Mouse (Mus musculus): ENCODE results near the gene Hist2h4. TPM values are rescaled to one million over a fixed set of nuclear protein-coding genes. Genes with fewer than 3 reads are reported as not detected.
"Not testable (repeated sequence)": the region's sequence is repeated elsewhere in the genome, so short reads cannot be mapped to it uniquely, and the experiment has no call there.

Gene Hist2h4
- total and polyA plus RNA-seq, 2 experiments from 2014 or later, result 5.1 to 60.5 TPM

DNA sequence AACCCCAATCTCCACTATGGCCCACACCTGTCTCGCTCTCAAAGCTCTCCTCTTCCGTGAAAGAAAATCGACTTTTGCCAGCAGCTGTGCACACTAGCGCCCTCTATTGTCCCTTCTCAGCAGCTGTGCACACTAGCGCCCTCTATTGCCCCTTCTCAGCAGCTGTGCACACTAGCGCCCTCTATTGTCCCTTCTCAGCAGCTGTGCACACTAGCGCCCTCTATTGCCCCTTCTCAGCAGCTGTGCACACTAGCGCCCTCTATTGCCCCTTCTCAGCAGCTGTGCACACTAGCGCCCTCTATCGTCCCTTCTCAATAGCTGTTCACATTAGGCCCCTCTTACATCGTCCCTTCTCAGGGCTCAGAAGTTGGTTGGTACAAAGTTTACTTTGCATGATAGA is 24.2 kb upstream of the Hist2h4 start:
- not testable (repeated sequence) for DNase-seq; ATAC-seq; H3K27me3 ChIP-seq (ENCODE audit: insufficient read depth, low read length); H3K36me3 ChIP-seq (ENCODE audit: insufficient read depth); H3K4me1 ChIP-seq (ENCODE audit: insufficient read depth); H3K4me3 ChIP-seq (ENCODE audit: low read depth, low read length); H3K27ac ChIP-seq (ENCODE audit: low read depth, low read length); H3K9ac ChIP-seq; H3K4me2 ChIP-seq (ENCODE audit: low read depth); H3K9me3 ChIP-seq (ENCODE audit: low read length)
- TF ChIP-seq CTCF (IDR thresholded peaks at IDR 0.05; ENCODE audit: low read depth), result peak; percentile 87
- 91% methylated on average over 11 of the region's 11 CpGs for WGBS

GRCm38 (mm10) chr3:96284457-96284856 is 21.3 kb upstream of the Hist2h4 start:
- ATAC-seq (peak; percentile 55), DNase-seq (peak; percentile 76)
- no peaks in the 10 kb centered on the region for H3K9me3 ChIP-seq (ENCODE audit: low read length)
- no peak overlapping the region for H3K9ac ChIP-seq
- WGBS, result 30% methylated on average over 4 of the region's 4 CpGs
- no peaks in the 10 kb centered on the region for H3K4me1 ChIP-seq (ENCODE audit: insufficient read depth)
- no peak overlapping the region for H3K4me3 ChIP-seq (ENCODE audit: low read depth, low read length)
- peaks cover 2% of the 10 kb centered on the region; the same call in 1 of the 2 replicates for H3K27me3 ChIP-seq (ENCODE audit: insufficient read depth, low read length)
- no peak overlapping the region for H3K27ac ChIP-seq (ENCODE audit: low read depth, low read length)
- H3K4me2 ChIP-seq (ENCODE audit: low read depth), result no peak overlapping the region
- H3K36me3 ChIP-seq (ENCODE audit: insufficient read depth), result no peaks in the 10 kb centered on the region
- TF ChIP-seq CTCF (IDR thresholded peaks at IDR 0.05; ENCODE audit: low read depth), result peak; percentile 71

DNA sequence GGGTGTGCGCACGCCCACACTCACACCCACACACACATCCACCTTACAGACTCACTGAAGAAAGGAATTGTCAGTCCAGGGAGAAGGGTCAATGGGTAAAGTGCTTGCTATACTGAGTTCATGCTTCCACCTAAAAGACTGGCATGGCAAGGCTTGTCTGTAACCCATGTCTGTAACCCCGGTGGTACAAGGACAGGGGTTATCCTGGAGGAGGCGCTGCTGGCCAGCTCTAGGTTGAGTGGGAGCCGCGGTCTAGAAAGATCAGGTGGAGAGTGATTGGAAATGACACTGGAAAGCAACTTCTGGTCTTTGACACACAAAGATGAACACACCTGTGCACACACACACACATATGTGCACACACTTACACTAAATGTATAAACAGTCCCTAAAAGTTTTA is 17.5 kb upstream of the Hist2h4 start:
- 52% methylated on average over 6 of the region's 6 CpGs for WGBS

GRCm38 (mm10) chr3:96277800-96278624 is 14.9 kb upstream of the Hist2h4 start:
- ATAC-seq (peak; percentile 99), DNase-seq (peak; percentile 97)
- peak overlapping the region; percentile 60 for H3K9ac ChIP-seq
- WGBS, result under 1% methylated on average over 49 of the region's 49 CpGs
- H3K27ac ChIP-seq (ENCODE audit: low read depth, low read length), result peak overlapping the region; percentile 84
- no peaks in the 10 kb centered on the region for H3K27me3 ChIP-seq (ENCODE audit: insufficient read depth, low read length)
- peak overlapping the region; percentile 50 for H3K4me3 ChIP-seq (ENCODE audit: low read depth, low read length)
- no peaks in the 10 kb centered on the region for H3K9me3 ChIP-seq (ENCODE audit: low read length)
- peak; percentile 82 for TF ChIP-seq CTCF (IDR thresholded peaks at IDR 0.05; ENCODE audit: low read depth)
- H3K4me2 ChIP-seq (ENCODE audit: low read depth), result peak overlapping the region; percentile 71
- H3K36me3 ChIP-seq (ENCODE audit: insufficient read depth), result no peaks in the 10 kb centered on the region
- no peaks in the 10 kb centered on the region for H3K4me1 ChIP-seq (ENCODE audit: insufficient read depth)

More for the DNA sequence above, 17.5 kb upstream of the Hist2h4 start:
- H3K4me1 ChIP-seq (ENCODE audit: insufficient read depth), result no peaks in the 10 kb centered on the region
- no peaks in the 10 kb centered on the region for H3K36me3 ChIP-seq (ENCODE audit: insufficient read depth)
- DNase-seq (no peak), ATAC-seq (no peak)
- no peak overlapping the region for H3K4me3 ChIP-seq (ENCODE audit: low read depth, low read length)
- no peak for TF ChIP-seq CTCF (IDR thresholded peaks at IDR 0.05; ENCODE audit: low read depth)
- H3K9ac ChIP-seq, result no peak overlapping the region
- no peak overlapping the region for H3K4me2 ChIP-seq (ENCODE audit: low read depth)
- H3K27ac ChIP-seq (ENCODE audit: low read depth, low read length), result no peak overlapping the region
- H3K27me3 ChIP-seq (ENCODE audit: insufficient read depth, low read length), result no peaks in the 10 kb centered on the region; the same call in 1 of the 2 replicates
- no peaks in the 10 kb centered on the region for H3K9me3 ChIP-seq (ENCODE audit: low read length)

DNA sequence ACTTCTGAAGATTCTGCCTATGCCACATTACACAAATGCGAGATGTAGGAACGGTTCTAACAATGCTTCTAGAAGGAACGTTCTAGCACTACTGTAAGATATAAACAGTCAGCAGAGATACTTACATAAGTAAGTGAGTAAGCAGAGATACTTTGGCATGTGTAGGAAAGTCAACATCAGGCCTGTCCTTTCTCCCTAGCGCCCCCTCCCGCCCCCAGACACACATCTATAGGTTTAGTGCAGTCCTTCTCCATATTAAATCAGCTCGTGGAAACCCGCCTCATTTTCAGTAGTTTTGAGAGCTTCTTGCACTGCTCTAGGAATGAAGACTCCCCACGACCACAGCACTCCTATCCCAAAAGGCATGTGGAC is 14.3 kb upstream of the Hist2h4 start:
- Histone ChIP-seq H3K9me3 (ENCODE audit: low read length) (no peaks in the 10 kb centered on the region), H3K9ac (peak overlapping the region; percentile 39; the same call in 1 of the 2 replicates), H3K4me2 (ENCODE audit: low read depth) (peak overlapping the region; percentile 71), H3K4me1 (ENCODE audit: insufficient read depth) (no peaks in the 10 kb centered on the region), H3K27me3 (ENCODE audit: insufficient read depth, low read length) (no peaks in the 10 kb centered on the region), H3K27ac (ENCODE audit: low read depth, low read length) (peak overlapping the region; percentile 45; the same call in 1 of the 2 replicates), H3K36me3 (ENCODE audit: insufficient read depth) (no peaks in the 10 kb centered on the region), H3K4me3 (ENCODE audit: low read depth, low read length) (peak overlapping the region; percentile 50)
- 12% methylated on average over 8 of the region's 8 CpGs for WGBS
- no peak; the same call in 1 of the 2 replicates for ATAC-seq
- no peak for DNase-seq
- no peak for TF ChIP-seq CTCF (IDR thresholded peaks at IDR 0.05; ENCODE audit: low read depth)

- ATAC-seq (no peak), DNase-seq (no peak)
- Histone ChIP-seq H3K4me3 (ENCODE audit: low read depth, low read length) (no peak overlapping the region), H3K27ac (ENCODE audit: low read depth, low read length) (no peak overlapping the region), H3K9ac (no peak overlapping the region), H3K4me1 (ENCODE audit: insufficient read depth) (no peaks in the 10 kb centered on the region), H3K27me3 (ENCODE audit: insufficient read depth, low read length) (no peaks in the 10 kb centered on the region), H3K4me2 (ENCODE audit: low read depth) (no peak overlapping the region), H3K9me3 (ENCODE audit: low read length) (no peaks in the 10 kb centered on the region), H3K36me3 (ENCODE audit: insufficient read depth) (no peaks in the 10 kb centered on the region)
- 90% methylated on average over 17 of the region's 17 CpGs for WGBS
- TF ChIP-seq CTCF (IDR thresholded peaks at IDR 0.05; ENCODE audit: low read depth), result no peak
Measured at GRCm38 (mm10) chr3:96273591-96274465, 10.7 kb upstream of the Hist2h4 start.

Measured in forebrain, postnatal 0 days (tissue).